Mouse (Mus musculus) midbrain, embryonic 13.5 days (tissue): ENCODE results near the gene Il17c. TPM values are rescaled to one million over a fixed set of nuclear protein-coding genes. Genes with fewer than 3 reads are reported as not detected.

ENCODE experiments used
- ATAC-seq: fragments of 200-750 bp; cut with Nextera tagmentation; 2 replicates; pipeline ENCODE4 v1.8.0; 2017; ENCODE audit warnings: mild to moderate bottlenecking, moderate TSS enrichment, moderate library complexity
- H3K27ac ChIP-seq: fragments of 300-500 bp; sonication (generic); 2 replicates; pipeline ENCODE4 v1.5.1; 2015; ENCODE audit warnings: inconsistent platforms, mild to moderate bottlenecking, moderate library complexity
- H3K27me3 ChIP-seq: fragments of 300-500 bp; sonication (generic); 2 replicates; pipeline ENCODE4 v1.6.1; 2015; ENCODE audit warnings: mild to moderate bottlenecking, inconsistent platforms
- H3K36me3 ChIP-seq: fragments of 300-500 bp; sonication (generic); 2 replicates; pipeline ENCODE4 v1.6.1; 2015; ENCODE audit warnings: mild to moderate bottlenecking, inconsistent platforms
- H3K4me1 ChIP-seq: fragments of 300-500 bp; sonication (generic); replicated peaks from 2 replicates; pipeline ENCODE4 v1.6.1; 2015; ENCODE audit warnings: inconsistent platforms
- H3K4me2 ChIP-seq: fragments of 300-500 bp; sonication (generic); replicated peaks from 2 replicates; pipeline ENCODE4 v1.6.1; 2015; ENCODE audit warnings: moderate library complexity, mild to moderate bottlenecking, inconsistent platforms
- H3K4me3 ChIP-seq: fragments of 300-500 bp; sonication (generic); replicated peaks from 2 replicates; pipeline ENCODE4 v1.5.1; 2015; ENCODE audit warnings: mild to moderate bottlenecking, inconsistent platforms
- H3K9ac ChIP-seq: fragments of 300-500 bp; sonication (generic); replicated peaks from 2 replicates; pipeline ENCODE4 v1.6.1; 2015; ENCODE audit warnings: mild to moderate bottlenecking, inconsistent platforms
- H3K9me3 ChIP-seq: fragments of 300-500 bp; sonication (generic); 2 replicates; pipeline ENCODE4 v1.6.1; 2016; ENCODE audit warnings: mild to moderate bottlenecking, inconsistent platforms
- WGBS: fragments of 180-500 bp; shearing (Covaris S2); methylation state at CpG from one replicate; pipeline ENCODE4 v1.1.7; 2015; 5-methylcytosine and 5-hydroxymethylcytosine counted together
- microRNA-seq: library from miRNA; unstranded; fragments of <30 nt; microRNA quantifications from one replicate; pipeline ENCODE4, GENCODE M21; 2016
- polyA plus RNA-seq: library from polyadenylated mRNA; unstranded; fragments of >200 nt; fragmentation: Nextera tagmentation; extraction: Ambion mirVana; gene quantifications from 2 replicates; pipeline ENCODE4 v1.2.1, GENCODE M21; 2015

Gene Il17c
- polyA plus RNA-seq, 1 experiment from 2014 or later: not detected

DNA sequence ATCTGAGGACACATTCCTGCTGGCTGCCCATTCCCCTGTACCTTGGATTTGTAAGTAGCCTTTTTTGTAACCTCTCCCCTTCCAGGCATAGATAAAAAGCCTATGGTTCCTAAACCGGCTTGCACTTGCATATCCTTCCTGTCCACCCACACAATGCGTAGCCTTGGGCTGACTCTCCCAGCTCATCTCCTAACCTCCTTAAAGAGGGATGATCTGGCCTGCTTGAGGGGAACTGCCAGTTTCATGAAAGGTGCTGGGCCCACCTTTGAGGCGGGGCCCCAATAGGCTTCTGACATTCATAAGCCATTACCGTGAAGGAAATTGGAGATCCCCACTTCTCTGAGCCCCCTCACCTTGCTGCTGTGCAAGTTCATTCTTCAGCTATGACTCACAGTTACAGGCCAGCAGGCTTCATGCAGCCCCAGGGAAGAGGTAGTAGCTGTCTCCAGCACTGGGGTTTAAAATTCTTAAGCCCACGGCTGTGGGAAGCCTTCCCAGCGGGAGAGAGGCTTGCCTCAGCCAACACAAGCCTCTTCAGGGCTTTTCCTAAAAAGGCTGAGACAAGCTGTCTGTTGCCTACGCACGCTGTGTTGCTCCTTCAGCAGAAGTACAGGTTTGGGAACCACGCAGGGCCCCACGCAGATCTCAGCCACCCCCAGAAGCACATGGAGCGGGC lies 39.8 kb downstream of the Il17c start:
- Histone ChIP-seq H3K27me3 (peaks cover 65% of the 10 kb centered on the region), H3K4me3 (no peak overlapping the region), H3K4me1 (peaks cover 13% of the 10 kb centered on the region), H3K9ac (no peak overlapping the region), H3K27ac (no peak overlapping the region), H3K4me2 (no peak overlapping the region), H3K36me3 (peaks cover 16% of the 10 kb centered on the region), H3K9me3 (no peaks in the 10 kb centered on the region)
- WGBS: 56% methylated on average over 11 of the region's 11 CpGs
- no peak for ATAC-seq

DNA sequence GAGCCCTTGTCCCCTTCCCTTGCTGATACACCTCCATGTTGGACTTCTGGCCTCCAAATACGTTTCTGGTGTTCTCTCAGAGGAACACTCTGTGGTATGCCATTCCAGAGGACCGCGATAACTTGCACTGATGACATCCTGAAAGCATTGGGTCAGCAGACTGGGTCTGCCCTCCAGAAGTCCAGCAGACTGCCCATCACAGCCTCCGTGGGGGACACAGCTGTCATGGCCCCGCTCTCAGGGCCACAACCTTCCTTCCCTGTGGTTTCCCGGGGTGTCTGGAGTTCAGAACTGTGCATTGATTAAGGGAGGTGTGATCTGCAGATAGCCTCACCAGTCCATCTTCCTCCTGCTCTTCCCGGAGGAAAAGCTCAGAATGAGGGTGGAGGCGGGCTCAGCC lies 40.7 kb downstream of the Il17c start:
- H3K4me2 ChIP-seq: no peak overlapping the region
- H3K27me3 ChIP-seq: peaks cover 59% of the 10 kb centered on the region
- no peaks in the 10 kb centered on the region for H3K9me3 ChIP-seq
- H3K27ac ChIP-seq: no peak overlapping the region
- 68% methylated on average over 8 of the region's 8 CpGs for WGBS
- H3K4me3 ChIP-seq: no peak overlapping the region
- H3K36me3 ChIP-seq: peaks cover 25% of the 10 kb centered on the region
- H3K9ac ChIP-seq: no peak overlapping the region; the same call in 1 of the 2 replicates
- H3K4me1 ChIP-seq: peaks cover 13% of the 10 kb centered on the region
- ATAC-seq: no peak

GRCm38 (mm10) chr8:122463651-122464640 lies 42.1 kb downstream of the Il17c start:
- Histone ChIP-seq H3K9ac (no peak overlapping the region), H3K4me3 (no peak overlapping the region), H3K9me3 (no peaks in the 10 kb centered on the region), H3K27ac (no peak overlapping the region), H3K36me3 (peaks cover 39% of the 10 kb centered on the region), H3K4me2 (no peak overlapping the region), H3K4me1 (peaks cover 13% of the 10 kb centered on the region), H3K27me3 (peaks cover 46% of the 10 kb centered on the region)
- WGBS: 68% methylated on average over 12 of the region's 12 CpGs
- no peak for ATAC-seq

GRCm38 (mm10) chr8:122464985-122465384 lies 43.2 kb downstream of the Il17c start:
- peaks cover 49% of the 10 kb centered on the region for H3K36me3 ChIP-seq
- no peak overlapping the region for H3K27ac ChIP-seq
- no peak for ATAC-seq
- H3K9ac ChIP-seq: no peak overlapping the region
- 78% methylated on average over 7 of the region's 7 CpGs for WGBS
- no peaks in the 10 kb centered on the region for H3K9me3 ChIP-seq
- peaks cover 35% of the 10 kb centered on the region for H3K27me3 ChIP-seq
- no peak overlapping the region for H3K4me3 ChIP-seq
- H3K4me2 ChIP-seq: no peak overlapping the region
- H3K4me1 ChIP-seq: peaks cover 11% of the 10 kb centered on the region

GRCm38 (mm10) chr8:122467816-122468215 lies 46.0 kb downstream of the Il17c start:
- Histone ChIP-seq H3K9me3 (no peaks in the 10 kb centered on the region), H3K27ac (no peak overlapping the region), H3K27me3 (peaks cover 7% of the 10 kb centered on the region; the same call in 1 of the 2 replicates), H3K4me1 (no peaks in the 10 kb centered on the region), H3K4me2 (no peak overlapping the region), H3K4me3 (no peak overlapping the region), H3K9ac (no peak overlapping the region), H3K36me3 (peaks cover 67% of the 10 kb centered on the region)
- 92% methylated on average over 13 of the region's 13 CpGs for WGBS
- no peak for ATAC-seq

- Histone ChIP-seq H3K4me1 (peaks cover 7% of the 10 kb centered on the region), H3K27me3 (no peaks in the 10 kb centered on the region), H3K9me3 (no peaks in the 10 kb centered on the region), H3K4me3 (no peak overlapping the region), H3K36me3 (peaks cover 81% of the 10 kb centered on the region), H3K4me2 (no peak overlapping the region), H3K9ac (no peak overlapping the region), H3K27ac (no peak overlapping the region)
- WGBS: 85% methylated on average over 6 of the region's 6 CpGs
- no peak for ATAC-seq
These were observed 47.6 kb downstream of the Il17c start for GRCm38 (mm10) chr8:122469407-122469806.

DNA sequence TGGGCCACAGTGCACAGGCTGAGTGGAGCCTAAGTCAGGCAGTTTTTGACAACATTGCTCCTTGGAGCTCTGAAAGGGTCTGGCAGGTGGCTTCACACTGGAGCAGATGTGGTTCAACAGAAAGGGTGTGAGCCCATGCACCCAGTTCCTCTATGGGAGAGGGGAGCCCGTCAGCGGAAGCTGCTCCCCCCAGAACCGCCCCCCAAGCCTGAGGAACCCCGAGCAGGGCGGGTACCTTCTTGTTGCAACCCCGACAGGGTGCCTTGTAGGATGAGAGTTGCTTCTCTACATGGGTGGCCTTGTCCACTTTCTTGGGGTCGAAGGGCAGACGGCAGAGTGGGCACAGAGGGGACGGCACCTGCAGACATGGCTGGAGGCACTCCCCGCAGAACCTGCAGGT lies 48.1 kb downstream of the Il17c start:
- no peak overlapping the region for H3K27ac ChIP-seq
- H3K27me3 ChIP-seq: no peaks in the 10 kb centered on the region
- no peak for ATAC-seq
- H3K4me3 ChIP-seq: no peak overlapping the region
- peaks cover 13% of the 10 kb centered on the region for H3K4me1 ChIP-seq
- H3K9ac ChIP-seq: no peak overlapping the region
- 89% methylated on average over 10 of the region's 10 CpGs for WGBS
- H3K9me3 ChIP-seq: no peaks in the 10 kb centered on the region
- no peak overlapping the region for H3K4me2 ChIP-seq
- H3K36me3 ChIP-seq: peaks cover 81% of the 10 kb centered on the region

DNA sequence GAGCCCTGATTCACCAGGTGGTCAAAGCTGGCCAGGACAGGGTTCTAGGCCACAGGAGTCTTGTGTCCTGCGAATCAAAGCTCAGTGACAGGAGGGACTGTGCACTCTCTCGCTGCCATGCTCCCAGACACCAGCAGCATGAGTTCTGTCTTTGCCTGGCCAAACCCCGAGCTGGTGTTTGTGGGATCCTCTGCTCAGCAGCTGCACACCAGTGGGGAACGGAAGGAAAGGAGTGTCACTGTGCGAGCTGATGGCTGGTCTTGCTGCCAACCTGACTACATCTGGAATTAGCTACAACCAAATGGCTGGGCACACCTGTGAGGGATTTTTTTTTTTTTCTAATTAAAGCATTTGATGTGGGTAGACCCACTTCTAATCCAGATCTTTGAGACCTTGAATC lies 48.9 kb downstream of the Il17c start:
- Histone ChIP-seq H3K36me3 (peaks cover 74% of the 10 kb centered on the region), H3K9ac (no peak overlapping the region), H3K4me1 (peaks cover 17% of the 10 kb centered on the region), H3K9me3 (no peaks in the 10 kb centered on the region), H3K27me3 (no peaks in the 10 kb centered on the region), H3K27ac (no peak overlapping the region), H3K4me2 (no peak overlapping the region), H3K4me3 (no peak overlapping the region)
- WGBS: 87% methylated on average over 5 of the region's 5 CpGs
- ATAC-seq: no peak

Small RNAs within 50 kb of the gene (microRNA-seq; reads per million reads assigned to microRNA genes)
- not detected for gene Gm24366

Other genes starting within 250 kb of the Il17c start
- 1.5 and 2.1 TPM in 2 replicates for gene Zfpm1, start 139.9 kb upstream of the Il17c start, polyA plus RNA-seq
- gene Trhr2, start 61.3 kb upstream of the Il17c start, polyA plus RNA-seq: not detected in 2 replicates
- 40.0 and 44.9 TPM in 2 replicates for gene Zc3h18, start 45.4 kb upstream of the Il17c start, polyA plus RNA-seq
- gene Cyba, start 10.9 kb downstream of the Il17c start, polyA plus RNA-seq: 30.7 and 33.8 TPM in 2 replicates
- gene Mvd, start 21.4 kb downstream of the Il17c start, polyA plus RNA-seq: 45.9 and 47.5 TPM in 2 replicates
- gene Snai3, start 38.7 kb downstream of the Il17c start, polyA plus RNA-seq: not detected in 2 replicates
- gene Rnf166, start 54.0 kb downstream of the Il17c start, polyA plus RNA-seq: 37.8 and 38.1 TPM in 2 replicates
- gene Ctu2, start 54.1 kb downstream of the Il17c start, polyA plus RNA-seq: 73.0 and 80.7 TPM in 2 replicates
- 1.6 and 2.9 TPM in 2 replicates for gene Piezo1, start 129.3 kb downstream of the Il17c start, polyA plus RNA-seq
- gene Cdt1, start 146.0 kb downstream of the Il17c start, polyA plus RNA-seq: 13.8 and 14.1 TPM in 2 replicates
- 136 and 152 TPM in 2 replicates for gene Aprt, start 154.9 kb downstream of the Il17c start, polyA plus RNA-seq
- gene Galns, start 189.4 kb downstream of the Il17c start, polyA plus RNA-seq: 3.9 and 4.7 TPM in 2 replicates
- 98.5 and 102 TPM in 2 replicates for gene Trappc2l, start 189.6 kb downstream of the Il17c start, polyA plus RNA-seq
- not detected in 2 replicates for gene Pabpn1l, start 200.7 kb downstream of the Il17c start, polyA plus RNA-seq